In the genomic region with DNA sequence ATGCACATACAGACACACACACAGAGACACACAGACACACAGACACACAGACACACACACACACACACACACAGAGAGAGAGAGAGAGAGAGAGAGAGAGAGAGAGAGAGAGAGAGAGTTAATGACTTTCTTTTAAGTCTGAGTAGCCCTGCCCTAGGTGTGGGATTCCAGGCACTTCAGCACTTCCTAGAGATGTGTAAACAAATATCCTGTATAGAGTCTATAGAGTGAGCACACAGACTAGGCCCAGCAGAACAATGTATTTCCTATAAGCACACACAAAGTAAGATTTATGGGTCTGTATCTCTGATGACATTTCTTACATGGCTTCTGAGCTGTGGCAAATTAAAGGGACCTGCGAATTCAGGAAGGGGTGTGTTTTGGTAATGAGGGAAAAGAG, we compare ENCODE assay signal across 18 mouse cellular contexts.
"Had no signal": no experiment of that assay in that cellular context is flagged by ENCODE, and none has a peak within 500 bp of the region (broad histone marks: within the 10 kb centered on the region; RNA-seq: fewer than 3 reads in every experiment).

No protein-coding gene starts in this region.

- H3K9me3 ChIP-seq: lung, embryonic 15.5 days; midbrain, embryonic 10.5 days; midbrain, embryonic 12.5 days; neural tube, embryonic 12.5 days had no signal

- H3K27ac ChIP-seq: liver, embryonic 14.5 days; lung, embryonic 15.5 days; midbrain, embryonic 12.5 days; neural tube, embryonic 12.5 days had no signal

- ATAC-seq: lung, postnatal 0 days had no signal

- H3K36me3 ChIP-seq: lung, embryonic 15.5 days; midbrain, embryonic 10.5 days; midbrain, embryonic 12.5 days; neural tube, embryonic 12.5 days had no signal

- H3K4me3 ChIP-seq: lung, embryonic 15.5 days; midbrain, embryonic 10.5 days; midbrain, embryonic 12.5 days; myocyte; neural tube, embryonic 12.5 days had no signal

- H3K9ac ChIP-seq: liver, embryonic 14.5 days; lung, embryonic 15.5 days; midbrain, embryonic 12.5 days; neural tube, embryonic 12.5 days had no signal

- H3K4me2 ChIP-seq: lung, embryonic 15.5 days; midbrain, embryonic 12.5 days had no signal

- H3K27me3 ChIP-seq: lung, embryonic 15.5 days; midbrain, embryonic 12.5 days; neural tube, embryonic 12.5 days had no signal

- DNase-seq: lung, adult 18-20 months; lung, postnatal 14 days; lung, postnatal 4 days; retina, postnatal 1 day; right cerebral cortex, adult 18-20 months; right cerebral cortex, postnatal 25 days; right cerebral cortex, postnatal 4 days; spleen, adult 18-20 months; thymus, adult 18-20 months; thymus, postnatal 14 days; thymus, postnatal 36 days had no signal
